Mouse (Mus musculus) cerebellum, postnatal 10 days (tissue): ENCODE results near the gene Cobll1.
"Not testable (repeated sequence)": the region's sequence is repeated elsewhere in the genome, so short reads cannot be mapped to it uniquely, and the experiment has no call there.

Experiments
- DNase-seq, 2 experiments: peaks; one replicate each; pipeline ENCODE4 v3.0.0; 2021; ENCODE audit warnings: mixed read lengths in 2 of 2

Cobll1 gene

DNA sequence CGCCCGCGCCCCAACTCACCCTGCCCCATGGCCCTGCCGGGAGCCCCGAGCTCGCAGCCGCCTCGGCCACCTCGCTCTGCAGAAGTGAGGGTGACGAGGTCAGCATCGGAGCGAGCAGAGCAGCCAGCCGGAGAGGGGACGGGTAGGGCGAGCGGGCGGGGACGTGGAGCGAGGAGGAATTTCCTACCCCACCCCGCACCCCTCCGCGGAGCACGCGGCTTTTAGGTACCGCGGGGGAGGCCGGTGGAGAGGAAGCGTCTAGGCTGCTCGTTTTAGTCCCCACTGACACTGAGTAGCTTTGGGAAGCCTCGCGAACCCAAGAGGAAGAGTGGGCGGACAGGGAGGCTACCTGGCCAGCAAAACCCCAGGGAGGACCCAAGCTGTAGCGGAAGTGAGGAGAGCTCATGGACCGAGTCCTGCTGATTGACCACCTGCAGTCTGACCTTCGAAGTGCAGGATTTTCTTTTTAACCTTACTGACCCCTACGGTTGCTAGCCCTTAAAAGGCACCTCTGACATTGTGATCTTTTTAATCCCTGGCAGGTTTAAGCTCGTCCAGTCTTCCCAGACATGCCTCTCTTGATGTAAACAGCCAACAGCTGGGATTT lies at the start of gene Cobll1:
Gene Cobll1, minus strand, starts transcription at position 440 of the 607 bp plus-strand sequence.
- peak in 1 of 2 experiments; percentile 45 for DNase-seq

DNA sequence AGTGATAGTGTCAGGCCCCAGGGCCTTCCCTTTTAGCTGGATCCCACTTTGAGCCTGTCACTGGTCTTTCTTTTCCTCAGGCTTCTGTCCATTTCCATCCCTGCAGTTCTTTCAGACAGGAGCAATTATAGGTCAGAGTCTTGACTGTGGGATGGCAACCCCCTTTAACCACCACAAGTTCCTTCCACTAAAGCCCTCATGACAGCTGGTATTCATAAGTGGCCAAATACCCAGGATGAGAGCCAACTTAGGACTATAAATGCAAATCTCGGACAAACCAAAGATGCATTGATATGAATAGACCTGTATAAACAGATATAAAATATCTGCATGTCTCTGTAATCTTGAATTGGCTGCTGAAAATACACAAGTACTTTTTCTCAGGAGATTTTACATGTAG lies 49.5 kb upstream of the Cobll1 start:
- DNase-seq: no peak

DNA sequence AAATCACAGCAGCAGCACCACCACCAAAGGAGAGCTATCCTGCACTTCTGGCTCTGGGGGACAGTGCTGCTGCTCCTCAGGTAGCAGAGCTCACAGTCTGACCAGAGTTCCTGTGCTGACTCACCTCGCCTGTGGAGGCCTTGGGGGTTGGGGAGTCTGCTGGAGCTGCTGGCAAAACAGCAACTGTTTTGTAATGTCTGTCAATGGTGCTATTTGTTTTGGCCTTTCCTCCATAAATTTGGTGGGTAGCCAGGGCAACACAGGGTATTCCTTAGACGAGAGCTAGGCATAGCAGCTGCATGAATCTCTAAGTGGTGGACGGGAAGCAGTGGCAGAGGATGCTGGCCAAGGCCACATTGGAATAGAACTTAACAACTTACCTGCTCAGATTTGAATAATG lies 46.2 kb upstream of the Cobll1 start:
- peak; percentile 18 to 42 for DNase-seq

DNA sequence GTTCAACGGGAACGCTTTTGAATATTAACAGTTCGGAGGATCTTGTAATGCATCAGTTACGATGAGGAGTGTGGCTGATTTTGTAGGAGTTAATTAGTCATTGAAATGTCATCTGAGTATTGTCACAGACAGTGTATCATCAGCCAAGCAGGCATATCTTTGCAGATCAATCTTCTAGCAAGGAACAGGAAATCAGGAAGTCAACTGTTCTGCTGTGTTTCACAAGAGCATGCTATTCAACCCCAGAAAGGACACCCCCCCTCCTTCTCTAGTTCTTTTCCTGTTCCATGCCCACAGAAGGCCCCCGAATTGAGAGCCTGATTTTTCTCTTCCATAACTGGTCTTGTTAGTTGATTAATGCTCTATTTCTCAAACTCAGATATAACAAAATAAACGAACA lies 43.8 kb upstream of the Cobll1 start:
- DNase-seq: no peak

DNA sequence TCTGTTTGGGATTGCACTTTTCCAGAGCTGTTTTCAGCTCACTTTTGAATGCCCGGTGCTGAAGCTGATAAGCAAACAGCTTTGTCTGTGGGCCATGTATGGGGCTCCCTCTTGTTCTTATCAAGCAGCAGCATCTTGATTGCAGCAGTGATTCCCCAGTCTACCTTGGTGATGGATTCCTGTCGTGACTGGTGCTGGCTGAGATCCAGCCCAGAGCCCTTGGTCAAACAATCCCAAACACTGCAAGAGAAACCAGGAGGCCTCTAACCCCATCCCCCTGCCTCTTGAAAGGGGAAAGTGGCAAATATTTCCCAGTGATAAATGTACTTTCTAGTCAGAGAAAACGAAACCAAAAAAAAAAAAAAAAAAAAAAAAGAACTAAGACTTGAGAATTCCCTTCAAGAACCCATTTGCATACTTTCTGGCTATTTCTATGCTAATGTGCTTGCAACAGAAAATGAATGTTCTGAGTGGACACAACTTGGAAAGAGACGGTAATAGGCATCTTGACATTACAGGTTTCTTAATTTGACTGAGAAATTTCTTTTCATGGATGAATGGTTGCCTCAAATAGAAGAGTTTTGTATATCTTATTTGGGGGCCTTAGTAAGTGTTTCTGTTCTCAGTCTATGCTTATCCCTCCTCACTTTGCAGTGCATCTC lies 40.0 kb upstream of the Cobll1 start:
- DNase-seq: peak in 1 of 2 experiments; percentile 4

DNA sequence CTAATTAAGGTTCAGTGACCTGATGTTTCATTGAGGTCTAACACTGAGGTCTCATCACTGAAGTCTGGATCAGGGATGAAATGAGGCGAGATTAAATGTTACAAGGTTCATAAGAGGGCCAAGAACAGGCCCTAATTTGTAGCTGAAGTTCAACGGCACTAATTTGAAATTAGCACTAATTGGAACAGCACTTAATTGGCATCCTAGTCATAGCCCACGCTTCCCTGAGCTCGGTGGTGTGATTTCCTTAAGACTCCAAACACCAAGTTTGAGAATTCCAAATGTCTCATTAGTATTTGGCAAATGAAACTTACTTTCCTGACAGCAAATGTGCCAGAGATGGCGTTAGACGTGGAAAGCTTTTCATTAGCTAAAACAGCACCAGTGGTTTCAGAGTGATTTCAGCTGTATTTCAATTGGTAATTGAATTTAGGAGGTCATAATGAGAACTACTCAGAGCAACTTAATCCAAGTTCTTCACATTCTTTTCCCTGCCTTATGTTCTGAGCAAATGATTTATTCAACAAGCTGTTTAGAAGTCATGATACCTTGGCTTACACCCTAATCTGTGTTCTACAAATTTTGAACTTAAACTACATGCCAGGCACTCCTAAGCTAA lies 36.3 kb upstream of the Cobll1 start:
- DNase-seq: no peak

DNA sequence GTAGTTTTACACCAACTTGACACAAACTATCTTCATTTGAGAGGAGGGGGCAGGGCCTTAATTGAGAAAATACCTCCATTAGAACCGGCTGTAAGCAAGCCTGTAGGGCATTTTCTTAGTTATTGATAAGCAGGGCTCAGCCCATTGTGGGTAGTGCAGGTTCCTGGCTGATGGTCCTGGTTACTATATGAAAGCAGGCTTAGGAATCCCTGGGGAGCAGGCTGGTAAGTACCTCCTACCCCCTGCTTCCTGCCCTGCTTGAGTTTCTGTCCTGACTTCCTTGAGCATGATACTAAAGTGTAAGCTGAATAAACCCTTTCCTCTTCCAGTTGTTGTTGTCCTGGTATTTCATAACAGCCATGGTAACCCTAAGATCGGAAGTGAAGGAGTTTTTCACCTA lies 34.7 kb upstream of the Cobll1 start:
- no peak for DNase-seq

DNA sequence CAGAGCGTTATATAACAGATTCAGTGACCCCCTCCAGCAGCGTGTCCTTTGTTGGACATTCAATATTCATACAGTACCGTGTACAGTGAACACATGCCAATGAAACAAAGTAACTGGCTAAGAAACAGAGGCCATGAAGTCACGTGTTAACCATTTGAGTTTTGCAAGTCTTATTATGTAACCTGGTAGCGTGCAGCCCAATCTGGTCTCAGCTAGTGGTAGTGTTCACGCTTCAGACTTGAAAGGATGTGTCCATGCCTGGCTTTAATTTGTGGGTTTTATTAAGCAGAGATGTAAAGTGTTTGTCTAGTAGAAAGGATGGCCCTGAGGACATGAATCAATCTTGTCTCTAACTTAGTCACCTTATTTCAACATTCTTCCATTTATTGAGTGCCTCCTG lies 29.5 kb upstream of the Cobll1 start:
- no peak for DNase-seq

DNA sequence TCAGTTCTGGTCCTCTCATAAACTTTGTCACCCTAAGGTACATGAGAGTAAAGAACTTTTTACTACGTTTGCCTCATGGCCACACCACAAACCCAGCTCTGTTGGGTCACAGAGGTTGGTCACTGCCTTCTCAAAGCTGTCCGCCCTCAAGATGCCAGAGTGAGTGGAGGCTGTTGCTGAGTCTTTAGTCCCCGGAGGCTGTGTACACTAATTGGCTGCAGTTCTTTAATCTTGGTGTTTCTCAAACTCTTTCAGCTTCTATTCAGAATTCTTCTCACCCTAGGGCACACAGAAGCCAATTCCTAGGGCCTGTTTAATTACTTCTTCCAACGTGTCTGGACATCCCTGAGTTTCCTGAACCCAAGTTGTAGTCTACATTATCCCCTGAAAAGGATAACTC lies 28.6 kb upstream of the Cobll1 start:
- DNase-seq: no peak

DNA sequence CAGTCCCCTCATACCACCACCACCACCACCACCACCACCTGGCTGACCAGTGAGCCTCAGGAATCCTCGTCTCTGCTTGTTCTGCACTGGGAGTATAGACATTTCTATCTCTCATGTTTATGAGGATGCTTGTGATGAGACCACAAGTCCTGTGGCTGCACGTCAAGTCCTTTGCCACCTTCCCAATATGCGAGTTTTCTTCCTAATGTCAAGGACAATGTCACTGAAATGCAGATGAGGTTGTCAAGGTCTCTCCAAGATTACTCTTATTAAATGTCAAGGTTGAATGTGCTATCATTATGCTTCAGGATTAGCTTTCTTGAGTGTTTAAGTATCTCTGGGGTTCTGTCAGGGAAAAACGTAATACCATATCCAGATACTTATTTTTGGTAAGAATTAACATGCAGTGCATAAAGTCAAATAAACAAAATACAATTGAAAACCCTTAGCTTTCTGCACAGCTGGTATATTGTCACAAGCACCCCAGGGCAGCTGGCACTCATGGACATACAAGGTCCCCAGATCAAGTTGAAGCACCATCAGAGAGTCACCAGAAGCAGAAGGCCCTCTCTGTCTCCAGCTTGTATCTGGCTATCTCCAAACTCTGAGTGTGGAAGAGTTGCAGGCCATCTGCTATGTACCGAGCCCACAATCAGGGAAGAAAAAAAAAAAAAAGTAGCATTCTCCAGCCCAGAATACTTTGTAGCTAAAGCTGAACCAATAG lies 27.5 kb upstream of the Cobll1 start:
- no peak for DNase-seq

DNA sequence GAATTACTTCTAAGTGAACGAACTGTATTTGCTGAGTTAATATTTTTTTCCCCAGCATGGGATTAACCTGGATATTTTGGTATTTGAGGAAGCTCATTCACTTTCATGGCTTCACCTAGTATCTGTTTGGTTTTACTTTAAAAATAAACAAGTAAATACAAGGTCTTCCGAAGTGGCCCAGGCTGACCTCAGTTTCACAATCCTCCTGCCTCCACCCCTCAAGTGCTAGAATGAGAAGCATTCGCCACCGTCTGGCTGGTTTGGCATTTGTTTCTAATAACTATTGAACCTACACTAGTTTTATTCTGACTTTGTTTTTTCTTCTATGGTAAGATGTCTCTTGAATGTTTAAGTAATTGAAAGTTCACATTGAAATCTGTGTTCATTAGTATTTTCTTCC lies 23.0 kb upstream of the Cobll1 start:
- DNase-seq: no peak

DNA sequence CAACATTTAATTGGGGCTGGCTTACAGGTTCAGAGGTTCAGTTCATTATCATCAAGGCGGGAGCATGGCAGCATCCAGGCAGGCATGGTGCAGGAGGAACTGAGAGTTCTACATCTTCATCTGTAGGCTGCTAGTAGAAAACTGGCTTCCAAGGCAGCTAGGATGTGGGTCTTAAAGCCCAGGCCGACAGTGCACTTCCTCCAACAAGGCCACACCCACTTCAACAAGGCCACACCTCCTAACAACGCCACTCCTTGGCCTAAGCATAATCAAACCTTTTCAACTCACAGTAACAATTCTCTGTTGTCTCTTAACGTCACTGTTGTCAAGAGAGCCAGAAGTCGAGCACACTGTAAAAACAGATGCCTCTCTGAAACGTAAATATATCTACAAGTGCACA lies 21.6 kb upstream of the Cobll1 start:
- not testable (repeated sequence) for DNase-seq

DNA sequence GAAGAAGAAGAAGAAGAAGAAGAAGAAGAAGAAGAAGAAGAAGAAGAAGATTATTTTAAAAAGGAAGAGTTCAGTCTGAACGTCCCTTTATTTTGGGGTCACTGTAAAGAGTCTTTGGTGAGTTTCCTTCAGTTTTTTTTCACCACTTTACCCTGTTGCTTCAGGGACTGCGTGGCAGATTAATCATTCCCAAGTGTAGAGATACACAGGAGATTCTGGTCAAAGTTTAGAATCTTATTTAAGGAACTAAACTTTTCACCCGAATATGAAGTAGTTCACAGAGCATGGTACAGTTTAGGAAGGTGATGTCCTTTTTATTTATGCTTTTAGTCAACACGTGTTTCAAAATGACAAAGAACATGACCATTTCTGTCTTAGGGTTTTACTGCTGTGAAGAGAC lies 21.2 kb upstream of the Cobll1 start:
- DNase-seq: no peak

DNA sequence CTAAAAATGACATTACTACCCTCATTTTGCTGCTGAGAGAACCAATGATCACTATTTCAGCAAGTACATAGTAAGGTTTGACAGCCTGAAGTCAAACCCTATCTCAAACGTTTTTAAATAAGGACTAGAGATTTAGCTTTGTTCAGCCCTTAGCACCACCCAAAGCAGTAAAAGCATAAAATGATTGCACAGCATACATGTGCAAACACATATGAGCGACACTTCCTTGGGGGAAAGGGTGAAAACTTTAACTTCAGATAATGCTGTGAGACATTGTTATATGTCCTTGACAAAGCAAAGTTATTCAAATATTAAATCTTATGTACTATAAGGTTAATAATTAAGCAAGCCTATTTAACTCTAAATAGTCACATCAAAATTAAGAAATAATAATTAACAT lies 18.2 kb upstream of the Cobll1 start:
- no peak for DNase-seq

DNA sequence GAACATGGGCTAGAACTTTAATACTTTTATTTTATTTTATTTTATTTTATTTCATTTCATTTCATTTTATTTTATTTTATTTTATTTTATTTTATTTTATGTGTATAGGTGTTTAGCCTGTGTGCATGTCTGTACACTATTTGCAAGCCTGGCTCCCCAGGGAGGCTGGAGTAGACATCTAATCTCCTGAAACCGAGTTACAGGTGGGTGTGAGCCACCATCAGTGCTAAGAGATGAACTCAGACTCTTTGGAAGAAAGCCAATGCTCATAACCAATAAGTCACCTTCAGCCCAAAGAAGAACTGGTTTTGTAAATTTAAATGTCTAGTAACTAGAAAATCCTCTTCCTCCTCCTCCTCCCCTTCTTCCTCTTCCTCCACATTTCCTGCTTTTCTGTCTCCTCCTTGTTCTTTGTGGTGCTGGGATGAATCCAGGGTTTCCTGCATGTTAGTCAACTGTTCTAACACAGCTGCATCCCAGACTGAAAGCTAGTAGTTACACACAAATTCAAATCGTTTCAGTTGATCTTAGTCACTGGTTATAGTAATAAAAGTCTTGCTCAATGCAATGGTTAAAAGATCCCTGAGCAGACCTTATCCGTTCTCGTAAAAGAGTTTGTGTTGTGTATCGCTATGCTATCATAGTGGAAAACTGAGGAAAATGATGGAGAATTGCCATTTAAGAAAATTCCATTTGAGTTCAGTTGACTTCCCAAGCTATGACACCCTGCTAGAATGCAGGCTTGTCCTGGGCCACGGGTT lies 17.5 kb upstream of the Cobll1 start:
- DNase-seq: no peak

DNA sequence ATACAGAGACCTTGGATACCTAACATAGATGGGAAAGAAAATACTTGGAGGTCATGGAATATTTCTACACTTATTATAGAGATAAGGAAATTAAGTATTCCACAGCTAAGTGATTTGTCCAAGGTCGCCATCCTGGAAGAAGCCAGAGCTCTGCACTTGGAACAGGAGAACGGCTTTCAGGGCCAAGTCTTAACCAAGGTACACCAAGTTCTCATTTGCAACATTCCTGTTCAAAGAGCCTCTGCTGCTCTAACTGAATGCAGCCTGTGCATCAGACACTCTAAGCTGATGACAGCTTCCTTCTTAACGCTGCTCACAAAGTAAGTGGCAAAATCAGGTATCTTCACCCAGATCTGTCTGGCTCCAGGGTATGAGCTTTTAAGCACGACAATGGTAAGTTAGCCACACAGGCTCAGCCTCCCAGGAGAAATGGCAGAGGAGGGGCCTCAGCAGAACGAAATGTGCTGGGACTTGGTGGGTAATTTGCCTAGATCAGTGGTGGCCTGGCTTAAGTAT lies 11.4 kb upstream of the Cobll1 start:
- no peak for DNase-seq

DNA sequence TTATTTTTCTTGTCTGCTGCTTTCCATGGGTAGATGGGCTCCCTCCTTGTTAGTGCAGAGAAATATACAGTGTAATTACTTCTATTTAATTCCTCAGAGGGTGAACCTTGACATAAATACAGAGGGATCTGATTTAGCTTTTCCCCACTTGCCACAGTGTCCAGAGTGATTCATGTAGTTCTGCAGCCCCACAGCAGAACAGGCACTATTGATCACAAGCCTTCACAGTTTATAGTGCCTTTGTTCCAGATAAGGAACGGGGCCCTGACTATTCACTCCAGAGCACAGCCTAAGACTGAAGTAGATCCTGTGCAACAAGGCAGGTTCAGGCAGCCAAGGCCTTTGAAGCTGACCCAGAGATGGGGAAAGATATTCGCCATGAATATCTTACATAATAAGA lies 10.4 kb upstream of the Cobll1 start:
- no peak for DNase-seq

DNA sequence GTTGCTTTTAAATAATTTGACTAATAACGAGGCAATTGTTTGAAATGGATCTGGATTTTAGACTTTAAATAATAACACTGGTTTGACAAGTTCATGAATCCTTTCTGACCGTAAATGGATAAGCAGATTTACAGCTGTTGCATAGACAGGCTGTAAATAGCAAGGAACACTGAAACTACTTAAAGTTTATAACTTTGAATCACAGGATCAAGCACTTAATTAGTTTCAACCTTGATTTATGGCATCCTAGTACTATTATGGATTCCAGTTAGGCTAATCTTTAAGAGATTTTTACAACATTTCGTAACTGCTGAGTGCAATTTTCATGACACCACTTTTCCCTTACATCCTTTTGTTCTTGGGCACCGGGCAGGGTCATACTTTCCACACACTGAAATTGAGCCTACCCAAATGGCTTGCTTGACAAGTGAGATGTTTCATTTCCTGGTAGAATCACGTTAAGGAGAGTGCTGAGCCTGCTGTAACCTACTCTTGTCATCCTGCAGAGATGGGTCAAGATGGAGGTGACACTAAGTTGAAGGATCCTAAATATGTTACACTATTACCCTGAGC lies 1.1 kb upstream of the Cobll1 start:
- DNase-seq: no peak

DNA sequence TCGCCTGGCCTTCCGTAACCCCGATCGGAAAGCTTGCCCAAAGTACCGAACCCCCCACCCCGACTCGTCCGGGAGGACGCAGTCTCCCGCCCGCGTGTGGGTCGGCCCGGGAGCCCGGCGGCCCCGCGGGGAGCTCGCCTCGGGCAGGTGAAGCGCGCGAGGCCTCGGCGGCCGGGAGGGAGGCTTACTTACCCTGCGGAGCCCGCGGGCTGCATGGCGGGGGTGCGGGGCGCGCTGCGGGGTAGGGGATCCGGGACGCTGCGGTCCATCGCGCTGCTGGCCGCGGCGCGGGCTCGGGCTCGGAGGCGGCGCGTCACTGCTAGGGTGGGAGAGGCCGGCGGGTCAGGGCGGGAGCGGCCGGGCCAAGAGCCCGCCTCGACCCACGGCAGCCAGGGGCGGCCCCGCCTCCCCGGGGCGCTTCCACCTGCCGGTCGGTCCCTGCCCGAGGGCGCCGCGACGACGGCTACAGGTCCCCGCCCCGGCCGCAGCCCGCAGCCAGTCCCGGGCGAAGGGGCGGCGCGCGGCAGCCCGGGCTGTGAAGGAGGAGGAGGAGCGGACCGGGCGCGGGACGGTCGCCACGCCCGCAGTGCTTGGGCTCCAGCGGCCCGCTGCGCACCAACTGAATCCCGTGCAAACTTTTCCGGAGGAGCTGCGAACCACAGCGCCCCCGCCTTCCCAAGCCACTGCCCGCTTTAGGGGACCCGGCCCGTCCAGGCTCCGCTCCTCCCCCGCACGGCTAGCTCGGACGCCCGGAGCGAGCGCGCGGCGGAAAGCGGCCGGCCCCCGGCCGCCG lies 836 bp downstream of the Cobll1 start:
- DNase-seq: peak; percentile 55 to 75

DNA sequence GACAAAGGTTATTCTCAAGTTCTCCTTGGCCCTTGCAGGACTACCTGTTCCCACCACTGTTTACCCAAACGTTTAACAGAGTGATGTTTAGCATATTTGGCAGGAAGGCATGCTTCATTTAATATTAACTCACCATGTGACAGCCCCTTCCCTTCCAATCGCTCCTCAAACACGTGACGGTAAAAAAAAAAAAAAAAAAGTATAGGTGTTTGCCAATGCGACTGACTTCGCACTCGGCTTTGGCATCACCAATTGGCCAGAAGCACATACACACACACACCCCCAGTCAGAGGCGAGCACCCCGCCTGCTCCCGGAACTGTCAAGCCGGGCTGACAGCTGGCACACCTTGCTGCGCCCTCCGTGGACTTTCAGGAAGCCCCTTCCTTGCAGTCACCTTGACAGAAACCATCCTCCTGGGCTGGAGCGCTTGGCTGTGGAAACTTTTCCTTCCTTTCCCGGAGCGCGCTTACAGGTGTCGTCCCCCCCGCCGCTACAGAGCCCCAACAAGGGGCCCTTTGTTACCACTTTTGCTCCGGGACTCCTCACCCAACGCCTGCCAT lies 1.5 kb downstream of the Cobll1 start:
- peak; percentile 27 to 53 for DNase-seq

DNA sequence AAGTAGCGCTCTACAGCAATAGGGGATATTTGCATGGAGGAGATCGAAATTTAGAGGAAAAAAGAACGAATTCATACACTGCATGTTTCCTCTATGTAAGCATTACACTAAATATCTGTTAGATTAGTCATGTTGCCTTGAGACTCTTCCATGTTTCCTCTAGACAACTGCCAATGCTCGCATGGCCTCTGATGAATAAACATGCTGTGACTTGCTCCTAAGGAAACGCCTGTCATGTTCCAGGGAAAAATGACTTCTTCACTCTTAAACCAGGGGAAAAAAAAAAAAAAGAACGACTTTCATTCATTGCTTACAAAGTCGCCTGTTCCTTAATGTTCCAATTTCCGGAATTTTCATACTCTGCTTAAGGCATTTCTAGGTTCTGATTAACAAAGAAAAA lies 2.1 kb downstream of the Cobll1 start:
- no peak for DNase-seq
